9 mouse cellular contexts compared by ENCODE assay signal in genomic region chr17:80982412-80982787, GRCm38 (mm10). TPM values are rescaled to one million over a fixed set of nuclear protein-coding genes. Genes with fewer than 3 reads are reported as not detected.
DNase-seq lines count a peak whose midpoint lies in the region; ATAC-seq and TF ChIP-seq lines count a peak whose summit lies in the region.
"Had no signal": no experiment of that assay in that cellular context is flagged by ENCODE, and none has a peak within 500 bp of the region (broad histone marks: within the 10 kb centered on the region; RNA-seq: fewer than 3 reads in every experiment).

No protein-coding gene starts in this region.

- no peaks in the 10 kb centered on the region for H3K36me3 ChIP-seq in heart, embryonic 12.5 days

- ATAC-seq in heart, embryonic 12.5 days (ENCODE audit: insufficient number of reproducible peaks, low FRiP score), result no peak
- ATAC-seq in common myeloid progenitor, adult 5-6 weeks (replicated peaks; ENCODE audit: low read depth, poor library complexity, severe bottlenecking), result peak; percentile 92
- peak; percentile 95 for ATAC-seq in megakaryocyte progenitor cell, adult 5-6 weeks (replicated peaks; ENCODE audit: poor library complexity)

- 17% methylated on average over 8 of the region's 8 CpGs for WGBS in heart, embryonic 12.5 days

- H3K4me2 ChIP-seq in heart, embryonic 12.5 days, result no peak overlapping the region

- intact Hi-C loops in left cerebral cortex, adult 2 months (cut with DNase I), result loop anchor here (1.0 to 10.0 kb wide), 5 partner anchors 40 to 380 kb away; no protein-coding TSS in a partner anchor

- TF ChIP-seq CTCF in left cerebral cortex, adult 2 months (IDR thresholded peaks at IDR 0.05), result peak; percentile 96

- H3K4me1 ChIP-seq in heart, embryonic 12.5 days (replicated peaks), result peaks cover 9% of the 10 kb centered on the region; the same call in 1 of the 2 replicates

- no peaks in the 10 kb centered on the region for H3K27me3 ChIP-seq in heart, embryonic 12.5 days (replicated peaks)

- DNase-seq in heart, adult 11 months, result peak; percentile 91
- DNase-seq in gastrocnemius, postnatal 10 days, result peak; percentile 68
- DNase-seq in induced T-regulatory cell, adult 2 months (ENCODE audit: low read depth), result peak; percentile 53
- peak; percentile 86 for DNase-seq in left cerebral cortex, adult 2 months (ENCODE audit: extremely low spot score in 1 of 2, low spot score in 2 of 2)
- peak; percentile 82 for DNase-seq in right cerebral cortex, postnatal 14 days

- H3K9ac ChIP-seq in heart, embryonic 12.5 days, result no peak overlapping the region

- no peak overlapping the region for H3K27ac ChIP-seq in heart, embryonic 12.5 days (ENCODE audit: poor library complexity, severe bottlenecking)
- H3K27ac ChIP-seq in left cerebral cortex, adult 2 months, result peak overlapping the region; percentile 54

- no peak overlapping the region for H3K4me3 ChIP-seq in heart, embryonic 12.5 days
- H3K4me3 ChIP-seq in left cerebral cortex, adult 2 months, result no peak overlapping the region

- H3K9me3 ChIP-seq in heart, embryonic 12.5 days (replicated peaks), result 0 out of 2 replicates have a peak, but pooled peaks cover 3% of the 10 kb centered on the region

RNA-seq across cellular contexts. Expression of gene Tmem178, which starts 38.0 kb away (rescaled TPM):
- 8.5 and 8.7 TPM in 2 replicates for polyA plus RNA-seq in heart, embryonic 12.5 days (2016; fragmentation: Nextera tagmentation; extraction: Ambion mirVana)
- not detected in 2 replicates for total RNA-seq in common myeloid progenitor, adult 5-6 weeks (2017)
- total RNA-seq in gastrocnemius, postnatal 10 days (2021), result 1 to 10 TPM; 1.6 to 1.7 TPM
- total RNA-seq in left cerebral cortex, adult 2 months (2021), result 100 to 1,000 TPM; 108 to 141 TPM
- total RNA-seq in megakaryocyte progenitor cell, adult 5-6 weeks (2015), result 2.2 and 4.8 TPM in 2 replicates
- 1.6 and 3.2 TPM in 2 replicates for total RNA-seq in megakaryocyte progenitor cell, adult 5-6 weeks (2017)
- polyA plus RNA-seq: C2C12 had no signal

Comparison
In these comparisons a context has a peak if more than half of its experiments do, and no peak if none do; other contexts are left out.
1. RNA of gene Tmem178, which starts 38.0 kb away (total RNA-seq): 108 to 141 TPM in left cerebral cortex, adult 2 months; 1.6 to 4.8 TPM in megakaryocyte progenitor cell, adult 5-6 weeks, 1.6 to 1.7 TPM in gastrocnemius, postnatal 10 days and not detected in common myeloid progenitor, adult 5-6 weeks; every median in the first group is over 10 times any median in the second.
2. Peak in every context shown above with its lines, with median percentiles within 50 percentile points of each other: DNase-seq.